Mouse (Mus musculus) adrenal gland, adult (tissue): ENCODE data around the gene Arsa.

Experiments used
- DNase-seq, 2 experiments: peaks; one replicate each; pipeline ENCODE4 v3.0.0; 2022 to 2023; ENCODE audit warnings: low spot score in 1 of 2; ENCODE audit not compliant: inconsistent age in 2 of 2

Gene Arsa

GRCm38 (mm10) chr15:89477091-89477491 is at the start of gene Arsa:
TSS of gene Arsa (minus strand) at chr15:89477425.
- DNase-seq, result peak; percentile 55 to 83

DNA sequence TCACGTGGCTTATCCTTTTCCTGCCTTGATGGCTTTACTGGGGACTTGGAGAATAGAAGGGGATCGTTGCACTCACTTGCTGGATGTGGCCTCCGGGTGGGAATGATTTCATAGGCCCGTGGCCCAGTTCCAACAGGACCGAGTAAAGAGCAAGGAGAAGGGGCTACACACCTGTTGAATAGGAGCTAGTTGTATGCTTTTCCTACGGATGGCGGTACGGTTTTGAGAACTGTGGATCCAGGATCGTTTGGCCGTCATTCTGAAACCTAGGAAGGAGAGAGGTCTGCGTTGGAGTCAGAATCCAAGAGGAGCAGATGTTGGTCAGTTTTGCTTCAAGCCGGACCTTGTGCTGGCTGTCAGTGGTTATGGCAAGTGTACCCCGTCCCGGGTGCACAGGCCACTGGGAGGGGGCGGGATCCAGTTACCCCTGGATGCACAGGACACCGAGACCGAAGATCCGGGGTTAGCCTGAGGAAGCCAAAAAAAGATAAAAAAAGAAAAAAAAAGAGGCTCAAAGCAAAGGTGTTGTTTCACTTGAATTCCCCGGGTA is 49.6 kb upstream of the Arsa start:
- no peak for DNase-seq

DNA sequence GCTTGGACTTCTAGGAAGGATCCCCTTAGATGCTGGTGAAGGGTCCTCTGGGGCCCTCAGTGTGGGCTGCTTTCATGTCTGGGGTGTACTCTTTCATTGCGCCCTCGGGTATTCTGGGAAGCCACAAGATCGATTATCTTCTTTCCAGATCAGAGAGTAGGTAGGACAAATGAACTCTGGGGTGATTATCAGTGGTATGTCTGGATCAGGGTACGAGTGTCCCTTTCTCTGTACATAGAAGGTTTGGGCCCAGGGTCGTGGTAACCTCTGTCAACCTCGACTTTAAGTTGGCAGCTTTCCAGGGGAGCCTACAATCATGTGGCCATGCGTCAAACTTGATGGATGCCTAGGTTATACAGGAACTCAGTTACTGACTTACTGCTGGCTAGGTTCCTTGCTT is 48.7 kb upstream of the Arsa start:
- no peak for DNase-seq

DNA sequence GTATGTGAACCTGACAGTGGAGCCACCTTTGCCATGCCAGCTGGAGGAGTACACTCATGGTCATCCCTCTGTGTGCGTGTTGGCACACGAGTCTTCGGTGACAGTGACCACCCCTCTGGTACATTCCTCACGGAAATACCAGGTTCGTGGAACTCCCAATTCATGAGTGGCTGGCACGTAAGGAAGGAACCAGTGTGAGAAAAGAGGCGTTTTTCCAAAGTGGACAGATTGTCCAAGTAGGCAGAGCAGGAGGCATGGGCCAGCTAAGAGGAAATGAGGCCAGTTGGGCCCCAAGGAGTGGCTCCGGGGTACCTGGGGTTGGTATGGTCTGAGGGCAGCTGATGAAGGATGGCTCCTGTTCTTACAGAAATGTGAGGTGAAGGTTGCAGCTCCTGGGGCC is 48.2 kb upstream of the Arsa start:
- no peak for DNase-seq

DNA sequence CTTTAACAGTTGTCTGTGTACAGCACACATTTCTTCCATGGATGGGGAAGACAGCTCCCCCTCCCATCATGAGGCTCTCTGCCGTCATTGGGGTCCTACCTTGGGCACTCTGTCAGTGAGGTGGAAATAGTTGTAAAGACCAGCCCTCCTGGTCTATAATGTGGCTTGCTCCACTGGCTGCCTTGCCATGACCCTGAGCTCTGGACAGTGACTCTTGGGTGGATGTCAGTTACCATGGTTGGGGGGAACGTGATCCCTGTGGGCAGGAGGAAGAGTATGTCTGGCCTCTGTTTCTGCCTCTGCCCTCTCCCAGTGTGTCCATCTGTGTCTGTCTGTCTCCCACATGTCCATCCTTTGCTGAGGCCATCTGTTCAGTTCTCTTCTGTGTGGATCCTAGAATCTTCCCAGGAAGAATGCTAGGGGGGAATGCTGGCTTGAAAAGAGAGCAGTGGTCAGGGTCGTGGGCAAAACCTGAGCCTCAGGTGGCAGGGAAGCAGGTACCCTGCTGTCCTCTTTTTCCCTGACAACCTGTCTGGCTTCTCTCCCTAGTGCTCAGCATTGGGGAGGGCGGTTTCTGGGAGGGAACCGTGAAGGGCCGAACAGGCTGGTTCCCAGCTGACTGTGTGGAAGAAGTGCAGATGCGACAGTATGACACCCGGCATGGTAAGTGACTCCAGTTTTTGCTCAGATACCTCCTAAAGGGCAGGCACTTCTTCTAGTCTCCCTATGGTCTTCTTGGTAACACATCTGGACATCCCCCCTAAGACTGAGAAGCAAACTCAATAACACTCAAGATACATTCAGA is 47.6 kb upstream of the Arsa start:
- no peak for DNase-seq

DNA sequence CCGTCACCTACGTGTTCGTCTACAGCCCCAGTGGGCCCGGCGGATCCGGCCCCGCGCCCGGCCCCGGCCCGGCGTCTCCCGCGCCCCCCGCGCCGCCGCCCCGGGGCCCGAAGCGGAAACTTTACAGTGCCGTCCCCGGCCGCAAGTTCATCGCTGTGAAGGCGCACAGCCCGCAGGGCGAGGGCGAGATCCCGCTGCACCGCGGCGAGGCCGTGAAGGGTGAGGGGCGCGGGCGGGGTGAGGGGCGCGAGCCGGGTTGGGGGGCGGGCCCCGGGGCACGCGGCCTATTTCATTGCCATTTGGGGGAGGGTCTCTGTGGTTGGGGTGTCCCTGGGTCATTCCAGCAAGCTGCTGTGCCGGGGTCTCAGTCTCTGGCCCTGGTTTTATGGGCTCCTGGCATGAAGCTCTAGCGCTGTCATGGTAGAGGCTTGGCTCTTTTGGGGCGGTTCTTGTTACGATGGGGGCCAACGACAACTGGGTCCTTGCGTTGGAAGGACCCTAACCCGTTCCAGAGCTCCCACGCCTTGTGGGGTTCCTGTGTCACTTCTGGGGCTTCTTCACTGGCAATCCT is 46.9 kb upstream of the Arsa start:
- no peak for DNase-seq

GRCm38 (mm10) chr15:89523283-89523832 is 46.1 kb upstream of the Arsa start:
- DNase-seq, result peak in 1 of 2 experiments; percentile 48

GRCm38 (mm10) chr15:89522566-89523282 is 45.5 kb upstream of the Arsa start:
- no peak for DNase-seq

DNA sequence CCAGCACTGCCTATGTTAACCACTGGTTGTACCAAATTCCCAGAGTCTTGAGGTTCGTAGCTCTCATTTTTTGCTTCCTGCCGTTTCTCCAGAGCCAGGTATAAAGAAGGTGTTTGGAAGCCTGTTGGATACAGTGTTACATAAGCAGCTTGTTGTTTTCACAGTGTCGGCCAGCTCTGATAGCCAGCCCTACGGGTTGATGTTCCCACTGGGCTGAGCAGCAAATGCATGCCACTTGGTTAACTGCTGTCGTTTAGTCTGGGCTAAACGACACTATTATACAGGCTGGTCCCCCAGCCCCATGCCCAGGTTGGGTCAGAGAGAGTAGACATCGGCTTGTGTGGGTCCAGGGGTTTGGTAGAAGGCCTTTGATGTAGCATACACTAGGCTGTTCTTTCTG is 44.7 kb upstream of the Arsa start:
- DNase-seq, result no peak

DNA sequence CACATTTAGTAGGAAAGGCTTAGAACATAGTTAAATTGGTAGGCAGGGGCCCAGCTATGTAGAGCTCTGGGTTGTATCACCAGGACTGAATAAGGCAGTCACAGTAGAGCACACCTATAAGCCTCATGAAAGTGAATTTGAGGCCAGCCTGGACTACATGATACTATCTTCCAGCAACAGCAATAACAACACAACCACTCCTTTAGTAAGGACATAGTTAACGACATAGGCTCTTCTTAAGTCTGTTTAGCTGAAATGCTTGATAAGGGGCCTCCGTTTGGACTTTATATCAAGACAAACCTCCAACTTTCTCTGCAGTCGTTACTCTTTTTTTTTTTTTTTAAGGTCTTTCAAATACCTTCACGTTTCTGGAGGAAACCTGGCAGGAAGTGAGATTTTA is 35.5 kb upstream of the Arsa start:
- no peak for DNase-seq

DNA sequence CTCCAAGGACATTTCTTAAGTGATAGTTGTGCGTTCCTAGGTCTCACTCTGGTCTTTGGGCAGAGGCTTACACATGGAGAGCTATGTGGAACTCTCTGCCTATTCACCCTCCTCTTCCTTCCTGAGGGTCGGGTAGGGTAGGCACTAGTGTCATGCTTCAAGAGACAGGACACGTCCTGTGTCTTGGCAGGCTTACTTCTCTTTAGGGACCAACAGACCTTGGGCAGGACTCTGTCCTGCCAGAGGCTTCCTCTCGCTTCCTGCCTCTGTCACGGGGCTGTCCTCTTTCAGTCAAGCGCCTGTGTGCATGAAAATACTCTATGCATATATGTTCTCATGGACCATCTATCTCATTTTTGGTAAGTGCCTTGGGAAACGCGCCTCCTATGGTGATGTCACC is 30.5 kb upstream of the Arsa start:
- DNase-seq, result peak in 1 of 2 experiments; percentile 30

- no peak for DNase-seq
These were observed 27.6 kb upstream of the Arsa start for GRCm38 (mm10) chr15:89504838-89505237.

DNA sequence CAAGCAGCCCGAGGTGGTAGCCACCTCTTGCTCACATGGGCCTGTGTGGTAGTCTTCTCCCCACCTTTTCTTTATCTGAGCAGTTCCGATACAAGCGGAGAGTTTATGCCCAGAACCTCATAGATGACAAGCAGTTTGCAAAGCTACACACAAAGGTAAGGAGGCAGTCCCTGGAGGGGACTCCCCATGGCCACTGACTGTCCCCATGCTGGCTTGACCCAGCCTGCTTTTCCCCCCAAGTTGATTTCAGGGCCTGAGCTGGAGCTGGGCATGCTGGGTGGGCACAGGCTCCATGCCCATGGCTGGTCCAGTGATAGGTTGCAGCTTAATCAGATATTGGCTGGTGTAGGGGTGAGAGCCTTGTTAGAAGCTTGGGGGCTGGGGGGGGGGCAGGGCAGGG is 24.1 kb upstream of the Arsa start:
- no peak for DNase-seq

GRCm38 (mm10) chr15:89500221-89500791 is 23.1 kb upstream of the Arsa start:
- DNase-seq, result peak; percentile 23 to 60

GRCm38 (mm10) chr15:89499784-89500220 is 22.6 kb upstream of the Arsa start:
- DNase-seq, result peak; percentile 56 to 76

DNA sequence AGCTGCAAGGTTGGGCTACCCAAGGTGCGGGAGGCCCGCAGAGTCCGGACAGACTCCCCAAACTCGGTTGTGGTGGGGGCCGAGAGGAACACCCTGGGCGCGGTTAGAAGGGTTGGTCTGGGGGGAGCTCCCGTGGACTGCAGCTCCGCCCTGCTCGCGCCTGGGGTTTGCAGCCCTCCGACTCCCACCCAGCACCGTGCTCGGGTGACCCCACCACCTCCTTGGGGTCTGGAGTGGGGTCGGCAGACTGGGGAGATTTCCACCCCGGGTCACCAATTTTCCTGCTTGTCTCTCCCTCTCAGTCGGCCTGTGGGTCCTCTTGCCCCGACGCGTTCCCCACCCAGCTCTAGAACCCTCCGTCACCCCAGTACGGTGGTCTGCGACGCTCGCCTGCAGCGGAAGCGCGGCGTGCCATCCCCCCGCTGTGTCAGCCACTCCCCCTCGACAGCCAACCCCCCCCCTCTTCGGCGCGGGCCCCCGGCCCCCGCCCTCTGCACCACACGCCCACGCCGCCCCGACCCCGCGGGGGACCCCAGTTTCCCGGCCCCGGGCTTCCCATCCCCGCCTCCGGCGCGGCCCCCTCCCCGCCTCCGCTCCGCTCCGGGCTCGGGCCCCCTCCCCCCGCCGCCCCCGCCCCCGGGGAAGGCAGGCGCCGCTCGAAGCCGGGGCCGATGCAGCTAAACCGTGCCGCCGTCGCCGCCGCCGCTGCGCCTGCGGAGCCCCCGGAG is 21.9 kb upstream of the Arsa start, which contains the start of gene Shank3:
Gene Shank3, plus strand, starts transcription at position 663 of the 728 bp plus-strand sequence.
- peak; percentile 29 to 43 for DNase-seq

GRCm38 (mm10) chr15:89498049-89498960 is 21.1 kb upstream of the Arsa start:
- peak; percentile 35 to 73 for DNase-seq

- peak; percentile 75 to 84 for DNase-seq
These were observed 20.3 kb upstream of the Arsa start for GRCm38 (mm10) chr15:89497391-89498048.

DNA sequence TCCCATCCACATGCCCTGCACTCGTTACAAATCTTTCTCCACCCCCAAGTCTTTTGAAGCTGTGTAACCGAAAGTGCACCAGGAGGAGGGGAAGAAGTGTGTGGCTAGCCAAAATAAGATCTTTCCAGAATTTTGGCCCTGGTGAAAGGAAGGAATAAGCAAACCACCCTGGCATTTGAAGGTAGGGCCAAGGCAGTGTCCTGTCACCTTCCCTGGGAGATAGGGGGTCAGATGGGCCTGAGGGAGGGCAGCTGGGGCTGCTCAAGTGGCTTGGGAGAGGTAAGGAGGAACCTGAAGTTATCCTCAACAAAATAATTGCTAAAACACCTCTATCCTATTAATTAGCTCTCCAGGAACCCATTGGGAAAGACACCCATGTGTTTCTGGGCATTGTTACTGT is 19.6 kb upstream of the Arsa start:
- peak in 1 of 2 experiments; percentile 23 for DNase-seq
